Mouse (Mus musculus) embryonic facial prominence, embryonic 12.5 days (tissue): ENCODE measurements around the gene Adm. TPM values are rescaled to one million over a fixed set of nuclear protein-coding genes. Genes with fewer than 3 reads are reported as not detected.

Source experiments
- ATAC-seq: fragments of 200-750 bp; cut with Nextera tagmentation; 2 replicates; pipeline ENCODE4 v1.8.0; 2017; ENCODE audit not compliant: insufficient number of reproducible peaks, insufficient read depth, low FRiP score, low TSS enrichment
- H3K27ac ChIP-seq: fragments of 300-500 bp; sonication (generic); 2 replicates; pipeline ENCODE4 v1.5.1; 2016; ENCODE audit warnings: mild to moderate bottlenecking
- H3K27me3 ChIP-seq: fragments of 300-500 bp; sonication (generic); 2 replicates; pipeline ENCODE4 v1.6.1; 2016; ENCODE audit warnings: mild to moderate bottlenecking, moderate library complexity
- H3K36me3 ChIP-seq: fragments of 300-500 bp; sonication (generic); 2 replicates; pipeline ENCODE4 v1.6.1; 2016; ENCODE audit warnings: mild to moderate bottlenecking
- H3K4me1 ChIP-seq: fragments of 300-500 bp; sonication (generic); 2 replicates; pipeline ENCODE4 v1.6.1; 2016
- H3K4me2 ChIP-seq: fragments of 300-500 bp; sonication (generic); replicated peaks from 2 replicates; pipeline ENCODE4 v1.6.1; 2016; ENCODE audit warnings: mild to moderate bottlenecking, moderate library complexity
- H3K4me3 ChIP-seq: fragments of 300-500 bp; sonication (generic); 2 replicates; pipeline ENCODE4 v1.5.1; 2016; ENCODE audit warnings: mild to moderate bottlenecking
- H3K9ac ChIP-seq: fragments of 300-500 bp; sonication (generic); 2 replicates; pipeline ENCODE4 v1.6.1; 2016; ENCODE audit warnings: mild to moderate bottlenecking, moderate library complexity
- H3K9me3 ChIP-seq: fragments of 300-500 bp; sonication (generic); 2 replicates; pipeline ENCODE4 v1.6.1; 2016; ENCODE audit warnings: mild to moderate bottlenecking, moderate library complexity
- WGBS: fragments of 180-500 bp; shearing (Covaris S2); methylation state at CpG from one replicate; pipeline ENCODE4 v1.1.7; 2016; 5-methylcytosine and 5-hydroxymethylcytosine counted together
- polyA plus RNA-seq: library from polyadenylated mRNA; unstranded; fragments of >200 nt; fragmentation: Nextera tagmentation; extraction: Ambion mirVana; gene quantifications from 2 replicates; pipeline ENCODE4 v1.2.1, GENCODE M21; 2016

The Adm gene
- polyA plus RNA-seq, 1 experiment from 2014 or later = 1.9 TPM

DNA sequence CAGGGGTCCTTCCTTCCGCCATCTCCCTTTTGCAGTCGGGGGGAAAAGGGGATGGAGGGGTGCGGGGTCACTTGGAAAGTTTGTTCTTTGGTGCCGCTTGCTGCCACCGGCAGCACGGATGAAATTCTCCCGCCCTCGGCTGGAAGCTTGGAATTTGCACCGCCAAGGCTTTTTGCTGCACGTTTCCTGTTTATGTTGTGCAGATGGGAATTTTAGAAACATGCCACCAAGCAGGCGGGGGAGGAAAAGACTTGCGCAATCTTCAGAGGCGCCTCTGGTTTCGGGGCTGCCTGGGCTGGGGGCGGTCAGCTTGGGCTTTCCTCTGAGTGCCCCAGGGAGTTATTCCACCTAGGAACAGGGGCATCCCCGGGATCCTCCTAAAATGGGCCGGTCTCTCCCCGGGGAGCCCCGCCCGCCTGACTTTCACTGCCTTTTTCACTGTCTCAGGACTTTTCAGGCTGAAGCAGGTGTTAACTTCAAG is 12.3 kb upstream of the Adm start:
- no peak for ATAC-seq
- Histone ChIP-seq H3K36me3 (no peaks in the 10 kb centered on the region), H3K4me3 (peak overlapping the region; percentile 86), H3K4me1 (peaks cover 9% of the 10 kb centered on the region), H3K27ac (peak overlapping the region; percentile 96), H3K4me2 (peak overlapping the region; percentile 68), H3K27me3 (peaks cover 6% of the 10 kb centered on the region; the same call in 1 of the 2 replicates), H3K9ac (peak overlapping the region; percentile 90), H3K9me3 (no peaks in the 10 kb centered on the region)
- 1% methylated on average over 20 of the region's 20 CpGs for WGBS

DNA sequence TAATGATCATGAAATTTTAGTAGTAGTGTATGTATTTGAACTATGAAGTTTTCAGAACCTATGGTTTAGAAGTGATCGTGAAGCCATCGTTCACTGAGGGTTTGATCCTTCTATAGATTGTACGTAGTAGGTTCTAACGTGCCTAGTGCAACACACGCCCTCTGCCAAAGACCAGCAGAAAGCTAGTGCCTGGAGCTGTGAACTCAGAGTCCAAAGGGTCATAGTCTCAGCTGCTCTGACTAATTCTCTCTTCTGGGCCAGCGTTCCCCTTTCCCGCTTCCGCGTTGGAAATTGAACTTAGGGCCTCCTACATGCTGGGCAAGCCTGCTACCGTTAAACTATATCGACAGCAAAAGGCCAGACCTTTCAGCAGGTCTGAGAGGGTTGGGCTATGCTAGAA is 11.7 kb upstream of the Adm start:
- WGBS = 11% methylated on average over 11 of the region's 11 CpGs
- H3K27me3 ChIP-seq = peaks cover 6% of the 10 kb centered on the region; the same call in 1 of the 2 replicates
- no peaks in the 10 kb centered on the region for H3K36me3 ChIP-seq
- no peak overlapping the region for H3K9ac ChIP-seq
- H3K4me2 ChIP-seq = peak overlapping the region; percentile 68
- H3K4me3 ChIP-seq = peak overlapping the region; percentile 86
- no peak for ATAC-seq
- peaks cover 9% of the 10 kb centered on the region for H3K4me1 ChIP-seq
- H3K27ac ChIP-seq = no peak overlapping the region
- no peaks in the 10 kb centered on the region for H3K9me3 ChIP-seq

DNA sequence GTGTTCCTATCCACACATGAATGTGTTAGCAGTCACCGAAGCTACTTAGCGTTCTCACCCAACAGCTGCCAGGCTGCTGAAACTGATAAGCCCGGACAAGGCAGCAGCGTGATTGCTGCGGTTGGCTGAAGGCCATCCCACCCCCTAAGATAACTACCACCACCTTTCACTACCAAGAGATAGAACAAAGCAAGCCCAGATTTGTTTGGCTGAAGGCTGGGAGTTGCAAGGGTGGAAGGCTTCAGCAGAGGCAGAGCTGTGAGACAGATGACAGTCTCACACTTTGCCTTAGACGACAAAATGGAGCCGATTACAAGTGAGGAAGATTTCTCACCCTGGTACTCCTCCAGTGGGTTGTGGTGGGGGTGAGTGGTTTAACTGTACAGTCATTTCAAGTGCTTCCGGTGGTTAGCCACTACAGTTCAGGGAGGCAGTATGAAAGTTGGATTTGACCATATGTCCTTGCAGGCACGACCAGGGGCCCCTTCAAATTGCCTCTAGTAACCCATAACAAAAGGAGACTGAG is 8.3 kb upstream of the Adm start:
- Histone ChIP-seq H3K27me3 (peaks cover 11% of the 10 kb centered on the region), H3K4me1 (0 out of 2 replicates have a peak, but pooled peaks cover 3% of the 10 kb centered on the region), H3K9ac (no peak overlapping the region), H3K9me3 (no peaks in the 10 kb centered on the region), H3K27ac (no peak overlapping the region), H3K4me2 (no peak overlapping the region), H3K36me3 (no peaks in the 10 kb centered on the region), H3K4me3 (no peak overlapping the region)
- WGBS = 51% methylated on average over 9 of the region's 9 CpGs
- no peak for ATAC-seq

GRCm38 (mm10) chr7:110624067-110624466 is 3.4 kb upstream of the Adm start:
- H3K4me2 ChIP-seq = no peak overlapping the region
- peaks cover 31% of the 10 kb centered on the region for H3K4me1 ChIP-seq
- WGBS = 52% methylated on average over 2 of the region's 2 CpGs
- H3K9ac ChIP-seq = no peak overlapping the region
- H3K4me3 ChIP-seq = no peak overlapping the region
- H3K9me3 ChIP-seq = no peaks in the 10 kb centered on the region
- H3K36me3 ChIP-seq = no peaks in the 10 kb centered on the region
- no peak for ATAC-seq
- H3K27me3 ChIP-seq = peaks cover 56% of the 10 kb centered on the region
- no peak overlapping the region for H3K27ac ChIP-seq

- H3K9ac ChIP-seq = no peak overlapping the region
- 87% methylated on average over 13 of the region's 13 CpGs for WGBS
- no peaks in the 10 kb centered on the region for H3K9me3 ChIP-seq
- H3K27ac ChIP-seq = no peak overlapping the region
- peaks cover 37% of the 10 kb centered on the region for H3K4me1 ChIP-seq
- ATAC-seq = no peak
- H3K4me2 ChIP-seq = no peak overlapping the region
- H3K4me3 ChIP-seq = no peak overlapping the region
- peaks cover 62% of the 10 kb centered on the region for H3K27me3 ChIP-seq
- H3K36me3 ChIP-seq = no peaks in the 10 kb centered on the region
Measured at GRCm38 (mm10) chr7:110624961-110625360, 2.5 kb upstream of the Adm start.

GRCm38 (mm10) chr7:110625489-110625888 is 2.0 kb upstream of the Adm start:
- H3K36me3 ChIP-seq = no peaks in the 10 kb centered on the region
- no peak overlapping the region; the same call in 1 of the 2 replicates for H3K4me2 ChIP-seq
- no peak overlapping the region for H3K27ac ChIP-seq
- 54% methylated on average over 10 of the region's 10 CpGs for WGBS
- no peak overlapping the region for H3K4me3 ChIP-seq
- peaks cover 63% of the 10 kb centered on the region for H3K27me3 ChIP-seq
- H3K9me3 ChIP-seq = no peaks in the 10 kb centered on the region
- no peak overlapping the region for H3K9ac ChIP-seq
- peaks cover 39% of the 10 kb centered on the region for H3K4me1 ChIP-seq
- no peak for ATAC-seq

DNA sequence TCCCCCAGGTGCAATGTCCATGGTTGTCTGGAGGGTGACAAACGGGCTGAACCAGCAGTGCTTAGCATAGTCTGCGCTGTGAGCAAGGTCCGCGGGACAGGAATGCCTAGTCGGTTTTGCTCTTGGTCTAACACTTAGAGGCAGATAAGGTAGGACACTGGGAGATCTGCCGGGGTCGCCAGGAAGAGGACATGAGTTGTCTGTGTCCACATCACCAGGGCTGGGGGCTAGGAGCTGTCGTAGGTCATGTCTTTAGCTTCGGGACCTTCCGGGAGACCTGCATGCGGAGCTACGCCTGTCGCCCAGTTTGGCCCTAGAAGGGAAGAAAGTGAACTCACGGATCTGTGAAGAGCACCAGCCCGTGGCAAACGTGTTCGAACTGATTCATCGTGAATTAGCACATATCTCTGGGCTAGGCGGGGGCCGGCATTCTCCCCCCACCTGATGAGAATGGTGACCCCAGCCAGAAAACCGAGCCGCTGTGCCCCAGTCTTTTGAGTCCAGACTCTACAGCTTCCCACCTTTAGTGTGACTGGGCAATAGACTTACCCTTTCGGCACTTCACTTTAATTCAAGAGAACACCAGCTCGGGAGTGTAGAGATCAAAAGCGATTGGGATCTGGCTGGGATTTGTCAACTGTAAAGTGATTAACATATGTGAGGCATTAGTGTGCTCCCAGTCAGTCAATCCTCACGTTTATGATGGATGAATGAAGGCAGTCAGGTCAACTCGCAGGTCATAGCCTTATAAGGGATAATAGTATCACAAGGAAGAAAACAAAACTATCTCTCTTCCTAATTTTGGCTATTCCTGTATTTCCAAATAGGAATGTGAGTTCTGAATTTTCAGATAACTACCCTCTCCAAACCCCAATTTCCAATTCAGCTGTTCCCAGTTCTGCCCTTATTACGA is 1.0 kb upstream of the Adm start:
- WGBS = 3% methylated on average over 28 of the region's 28 CpGs
- Histone ChIP-seq H3K4me1 (peaks cover 39% of the 10 kb centered on the region), H3K36me3 (no peaks in the 10 kb centered on the region), H3K9me3 (no peaks in the 10 kb centered on the region), H3K27ac (no peak overlapping the region), H3K4me2 (peak overlapping the region; percentile 24), H3K9ac (no peak overlapping the region), H3K4me3 (peak overlapping the region; percentile 37; the same call in 1 of the 2 replicates), H3K27me3 (peaks cover 72% of the 10 kb centered on the region)
- ATAC-seq = no peak

- H3K9ac ChIP-seq = no peak overlapping the region
- H3K4me2 ChIP-seq = peak overlapping the region; percentile 77
- H3K27me3 ChIP-seq = peaks cover 75% of the 10 kb centered on the region
- ATAC-seq = no peak
- 2% methylated on average over 12 of the region's 12 CpGs for WGBS
- H3K36me3 ChIP-seq = no peaks in the 10 kb centered on the region
- no peaks in the 10 kb centered on the region for H3K9me3 ChIP-seq
- no peak overlapping the region for H3K27ac ChIP-seq
- peak overlapping the region; percentile 37 for H3K4me3 ChIP-seq
- H3K4me1 ChIP-seq = peaks cover 39% of the 10 kb centered on the region
Measured at GRCm38 (mm10) chr7:110627099-110627482, 370 bp upstream of the Adm start.

DNA sequence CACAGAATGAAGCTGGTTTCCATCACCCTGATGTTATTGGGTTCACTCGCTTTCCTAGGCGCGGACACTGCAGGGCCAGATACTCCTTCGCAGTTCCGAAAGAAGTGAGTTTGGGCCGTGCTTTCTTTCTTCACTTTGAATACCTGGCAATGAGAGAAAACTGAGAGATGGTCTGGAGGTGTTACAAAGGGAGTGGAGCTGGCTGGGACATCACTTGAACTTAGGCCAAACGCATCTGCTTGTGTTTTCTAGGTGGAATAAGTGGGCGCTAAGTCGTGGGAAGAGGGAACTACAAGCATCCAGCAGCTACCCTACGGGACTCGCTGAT is 776 bp downstream of the Adm start:
- no peak overlapping the region for H3K27ac ChIP-seq
- peaks cover 39% of the 10 kb centered on the region for H3K4me1 ChIP-seq
- no peak for ATAC-seq
- peak overlapping the region; percentile 37 for H3K4me3 ChIP-seq
- peaks cover 75% of the 10 kb centered on the region for H3K27me3 ChIP-seq
- H3K36me3 ChIP-seq = no peaks in the 10 kb centered on the region
- H3K9me3 ChIP-seq = no peaks in the 10 kb centered on the region
- 2% methylated on average over 11 of the region's 11 CpGs for WGBS
- H3K4me2 ChIP-seq = peak overlapping the region; percentile 77
- no peak overlapping the region; the same call in 1 of the 2 replicates for H3K9ac ChIP-seq

GRCm38 (mm10) chr7:110628611-110629354 is 1.3 kb downstream of the Adm start:
- H3K27ac ChIP-seq = no peak overlapping the region
- H3K9ac ChIP-seq = peak overlapping the region; percentile 38; the same call in 1 of the 2 replicates
- peak overlapping the region; percentile 77 for H3K4me2 ChIP-seq
- peaks cover 39% of the 10 kb centered on the region for H3K4me1 ChIP-seq
- no peaks in the 10 kb centered on the region for H3K9me3 ChIP-seq
- under 1% methylated on average over 33 of the region's 33 CpGs for WGBS
- no peak for ATAC-seq
- H3K36me3 ChIP-seq = no peaks in the 10 kb centered on the region
- H3K27me3 ChIP-seq = peaks cover 74% of the 10 kb centered on the region
- H3K4me3 ChIP-seq = peak overlapping the region; percentile 37

DNA sequence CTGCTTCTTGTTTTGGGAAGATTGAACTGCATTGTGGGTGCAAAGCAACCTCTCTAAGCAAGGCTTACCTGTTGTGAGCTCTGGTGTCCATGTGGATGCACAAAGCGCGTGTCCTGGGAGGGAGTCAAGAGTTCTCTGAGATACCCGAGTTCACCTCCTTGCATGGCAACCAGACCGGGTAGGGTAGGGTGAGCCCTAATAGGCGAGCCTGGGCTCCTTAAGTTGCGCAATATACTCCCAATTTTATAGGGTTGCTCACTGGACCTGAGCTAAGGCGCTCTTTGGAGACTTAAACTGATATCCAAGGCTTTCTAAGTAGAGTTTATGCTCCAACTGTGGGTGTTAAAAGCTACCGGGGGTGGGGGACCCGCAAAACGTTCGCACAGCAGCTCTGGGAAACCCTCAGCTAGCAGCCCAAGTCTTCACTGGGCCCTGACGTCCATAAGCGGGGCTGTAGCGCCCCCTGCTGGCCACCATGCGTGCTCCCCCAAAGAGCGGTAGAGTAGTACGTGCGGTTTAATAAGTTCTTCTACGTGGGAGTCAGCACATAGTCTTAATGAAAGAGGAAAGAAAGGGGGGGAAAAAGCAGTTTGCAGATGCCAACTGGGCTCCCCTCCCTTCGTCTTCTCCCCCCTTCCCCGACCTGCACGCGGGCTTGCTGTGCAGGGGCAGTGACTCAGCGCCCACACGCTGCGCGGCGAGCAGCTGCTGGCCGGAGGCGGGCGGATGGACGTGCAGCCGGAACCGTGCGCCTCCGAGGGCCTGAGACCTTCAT is 2.6 kb downstream of the Adm start:
- ATAC-seq = peak; percentile 86
- H3K4me2 ChIP-seq = peak overlapping the region; percentile 70
- no peaks in the 10 kb centered on the region for H3K36me3 ChIP-seq
- H3K9ac ChIP-seq = peak overlapping the region; percentile 28; the same call in 1 of the 2 replicates
- H3K4me3 ChIP-seq = peak overlapping the region; percentile 42
- 1% methylated on average over 36 of the region's 36 CpGs for WGBS
- H3K4me1 ChIP-seq = peaks cover 39% of the 10 kb centered on the region
- H3K9me3 ChIP-seq = no peaks in the 10 kb centered on the region
- peaks cover 61% of the 10 kb centered on the region for H3K27me3 ChIP-seq
- no peak overlapping the region for H3K27ac ChIP-seq
